Comparison of ENCODE assay signal across 14 mouse cellular contexts in the genomic region with DNA sequence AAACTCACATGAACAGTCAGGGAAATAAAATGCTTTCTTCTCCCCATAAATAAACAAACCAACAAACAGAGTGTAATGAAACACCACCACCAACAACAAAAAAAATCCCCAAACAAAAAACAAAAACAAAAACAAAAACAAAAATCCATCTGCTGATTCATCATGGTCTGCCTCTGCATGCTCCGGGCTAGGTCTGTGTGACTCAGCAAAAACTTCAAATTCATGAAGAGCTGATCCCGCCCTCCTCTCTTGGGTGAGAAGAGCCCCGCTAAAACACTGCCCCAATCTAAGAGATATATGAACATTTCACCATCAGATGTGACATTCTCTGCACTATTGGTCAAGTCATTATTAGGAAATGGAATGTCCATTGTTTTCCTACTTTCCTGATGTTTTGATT. TPM values are rescaled to one million over a fixed set of nuclear protein-coding genes. Genes with fewer than 3 reads are reported as not detected.
DNase-seq lines count a peak whose midpoint lies in the region; ATAC-seq and TF ChIP-seq lines count a peak whose summit lies in the region.
"Had no signal": no experiment of that assay in that cellular context is flagged by ENCODE, and none has a peak within 500 bp of the region (broad histone marks: within the 10 kb centered on the region; RNA-seq: fewer than 3 reads in every experiment).

No protein-coding gene starts in this region.

- H3K36me3 ChIP-seq in liver, adult 2 months (ENCODE audit: control insufficient read depth, insufficient read depth, low read length): no peaks in the 10 kb centered on the region
- H3K36me3 ChIP-seq in liver, embryonic 11.5 days (ENCODE audit: control insufficient read depth, insufficient read depth, low read length): no peaks in the 10 kb centered on the region
- H3K36me3 ChIP-seq in ES-E14 (ENCODE audit: control insufficient read depth, insufficient read depth, low read length, poor library complexity, severe bottlenecking): no peaks in the 10 kb centered on the region
- H3K36me3 ChIP-seq: liver, embryonic 13.5 days; midbrain, embryonic 15.5 days had no signal

- no peak for ATAC-seq in liver, embryonic 11.5 days (replicated peaks; ENCODE audit: low FRiP score)
- ATAC-seq in erythroid progenitor cell, adult 5-6 weeks (replicated peaks; ENCODE audit: low FRiP score, poor library complexity, severe bottlenecking): no peak
- ATAC-seq: midbrain, embryonic 15.5 days had no signal

- no peak overlapping the region for H3K4me2 ChIP-seq in liver, embryonic 11.5 days
- H3K4me2 ChIP-seq: liver, embryonic 13.5 days; midbrain, embryonic 15.5 days had no signal

- peaks cover 24% of the 10 kb centered on the region for H3K4me1 ChIP-seq in liver, adult 2 months (ENCODE audit: control insufficient read depth, insufficient read depth, low read length)
- H3K4me1 ChIP-seq in liver, embryonic 11.5 days (replicated peaks; ENCODE audit: control insufficient read depth, insufficient read depth, low read length): no peaks in the 10 kb centered on the region
- peaks cover 0 to 6% of the 10 kb centered on the region in 2 experiments; a peak in 1 of 4 replicates for H3K4me1 ChIP-seq in ES-E14 (ENCODE audit: control insufficient read depth in 2 of 2, insufficient read depth in 2 of 2, low read length in 2 of 2, poor library complexity in 1 of 2)

- no peaks in the 10 kb centered on the region for H3K27me3 ChIP-seq in liver, adult 2 months (ENCODE audit: control insufficient read depth, insufficient read depth, low read length)
- H3K27me3 ChIP-seq in liver, embryonic 11.5 days (replicated peaks; ENCODE audit: control insufficient read depth, insufficient read depth, low read length): no peaks in the 10 kb centered on the region
- H3K27me3 ChIP-seq: liver, embryonic 13.5 days; midbrain, embryonic 15.5 days had no signal

- peak; percentile 47 for DNase-seq in liver, adult 2 months (ENCODE audit: extremely low read depth, low read depth, low spot score)
- DNase-seq in liver, embryonic 11.5 days (ENCODE audit: low spot score): no peak
- no peak for DNase-seq in ES-E14 (ENCODE audit: low read depth, low spot score)
- DNase-seq in c-Kit-positive CD71-positive TER-119-negative erythroid progenitor cells, embryonic 14.5 days (ENCODE audit: low read depth): peak; percentile 5
- no peak for DNase-seq in urinary bladder, adult 18-20 months (ENCODE audit: low spot score in 2 of 2)
- no peak for DNase-seq in left cerebral cortex, postnatal 10 days (ENCODE audit: extremely low spot score in 1 of 2, low spot score in 2 of 2)
- DNase-seq: cerebellum, adult 9-10 months; gastrocnemius, postnatal 10 days; kidney, adult 8-10 months; kidney, postnatal 4 days; liver, embryonic 13.5 days had no signal

- no peak for TF ChIP-seq POLR2A in liver, adult 2 months (IDR thresholded peaks at IDR 0.05; ENCODE audit: extremely low read depth, insufficient read depth, low read length)

- TF ChIP-seq CTCF in liver, adult 2 months (IDR thresholded peaks at IDR 0.05; ENCODE audit: low read depth, low read length): no peak

- intact Hi-C loops in left cerebral cortex, postnatal 10 days (cut with DNase I): no loop called here

- in situ Hi-C loops in ES-E14 (cut with MboI; ENCODE audit: low sequenced_read_pairs in 2 of 2, unreplicated experiment in 2 of 2): no loop called here

- no peak overlapping the region for H3K4me3 ChIP-seq in liver, adult 2 months (ENCODE audit: insufficient read depth, low read depth, low read length)
- no peak overlapping the region for H3K4me3 ChIP-seq in liver, embryonic 11.5 days (ENCODE audit: low read depth, low read length)
- H3K4me3 ChIP-seq in ES-E14 (ENCODE audit: insufficient read depth in 1 of 2, low read depth in 1 of 2, low read length in 2 of 2, poor library complexity in 1 of 2, severe bottlenecking in 1 of 2): no peak overlapping the region
- H3K4me3 ChIP-seq: liver, embryonic 13.5 days; megakaryocyte, embryonic 14.5 days; midbrain, embryonic 15.5 days had no signal

- H3K79me2 ChIP-seq in liver, adult 2 months (ENCODE audit: control insufficient read depth, insufficient read depth, low read length): peaks cover 16% of the 10 kb centered on the region

- 24% methylated on average over 3 of the region's 3 CpGs for WGBS in liver, adult 2 months
- 51% methylated on average over 3 of the region's 3 CpGs for whole genome bisulfite sequencing in liver, embryonic 11.5 days

- H3K27ac ChIP-seq in liver, adult 2 months (replicated peaks; ENCODE audit: insufficient read depth, low read depth, low read length): no peak overlapping the region
- no peak overlapping the region for H3K27ac ChIP-seq in liver, embryonic 11.5 days (ENCODE audit: low read depth, low read length)
- no peak overlapping the region for H3K27ac ChIP-seq in ES-E14 (ENCODE audit: insufficient read depth, low read depth, low read length, poor library complexity, severe bottlenecking)
- H3K27ac ChIP-seq: liver, embryonic 13.5 days; midbrain, embryonic 15.5 days had no signal

- no peaks in the 10 kb centered on the region for H3K9me3 ChIP-seq in liver, embryonic 11.5 days (ENCODE audit: control insufficient read depth, low read length)
- H3K9me3 ChIP-seq in ES-E14 (ENCODE audit: control insufficient read depth, insufficient read depth, low read depth, low read length): no peaks in the 10 kb centered on the region
- H3K9me3 ChIP-seq: liver, embryonic 13.5 days; megakaryocyte, embryonic 14.5 days; midbrain, embryonic 15.5 days had no signal

- no peak overlapping the region for H3K9ac ChIP-seq in liver, adult 2 months (ENCODE audit: low read depth, low read length)
- no peak overlapping the region for H3K9ac ChIP-seq in liver, embryonic 11.5 days (ENCODE audit: low read depth, low read length)
- no peak overlapping the region for H3K9ac ChIP-seq in ES-E14 (ENCODE audit: insufficient read depth, low read depth, low read length, poor library complexity, severe bottlenecking)
- H3K9ac ChIP-seq: liver, embryonic 13.5 days; midbrain, embryonic 15.5 days had no signal

TF ChIP-seq in ES-E14, 5 proteins besides CTCF, POLR2A, EP300 and RAD21:
- TF ChIP-seq ZNF384 (IDR thresholded peaks at IDR 0.05; ENCODE audit: low read depth, low read length) (no peak), MAFK (IDR thresholded peaks at IDR 0.05; ENCODE audit: insufficient read depth, low read depth, low read length) (peak; percentile 84)

RNA-seq across cellular contexts. Expression of a gene that starts 4.4 kb away (rescaled TPM):
- total RNA-seq in liver, adult 2 months (2014; rRNA removed): 35.7 and 44.2 TPM in 2 replicates
- polyA plus RNA-seq in liver, adult 2 months (2012; rRNA removed): 8.6 and 12.2 TPM in 2 replicates
- 6.1 TPM in 2 replicates for polyA plus RNA-seq in liver, embryonic 11.5 days (2014; fragmentation: Nextera tagmentation; extraction: Ambion mirVana)
- total RNA-seq in ES-E14 (2012; rRNA removed): 0.27 and 0.37 TPM in 2 replicates
- 0.42 TPM in 1 of 2 replicates, not detected in the other for total RNA-seq in erythroid progenitor cell, adult 5-6 weeks (2015; ENCODE audit: low replicate concordance)
- total RNA-seq in erythroid progenitor cell, adult 5-6 weeks (2017; ENCODE audit: low replicate concordance): not detected in 2 replicates
- 1 to 10 TPM; 7.4 to 7.8 TPM for total RNA-seq in left cerebral cortex, postnatal 10 days (2021)

Comparison
In these comparisons a context has a peak if more than half of its experiments do, and no peak if none do; other contexts are left out.
1. DNase-seq: peak in liver, adult 2 months (single experiment) and c-Kit-positive CD71-positive TER-119-negative erythroid progenitor cells, embryonic 14.5 days (single experiment); none in liver, embryonic 11.5 days (single experiment), ES-E14 (single experiment), urinary bladder, adult 18-20 months (0 of 2) and left cerebral cortex, postnatal 10 days (0 of 2).